Mouse (Mus musculus) embryonic facial prominence, embryonic 13.5 days (tissue): ENCODE measurements at regions not wholly inside any gene's neighbourhood (a gene's known extent, or its start where the extent isn't known, plus 50 kb on each side); places are given as distances from the start of the nearest gene placed in this dataset.
"Not testable (repeated sequence)": the region's sequence is repeated elsewhere in the genome, so short reads cannot be mapped to it uniquely, and the experiment has no call there.

ENCODE experiments used
- ATAC-seq: fragments of 200-750 bp; cut with Nextera tagmentation; 2 replicates; pipeline ENCODE4 v1.8.0; 2017; ENCODE audit warnings: low read depth; ENCODE audit not compliant: insufficient number of reproducible peaks, insufficient read depth, low FRiP score, low TSS enrichment
- H3K27ac ChIP-seq: fragments of 300-500 bp; sonication (generic); 2 replicates; pipeline ENCODE4 v1.5.1; 2015; ENCODE audit warnings: moderate library complexity, mild to moderate bottlenecking, inconsistent platforms
- H3K27me3 ChIP-seq: fragments of 300-500 bp; sonication (generic); 2 replicates; pipeline ENCODE4 v1.6.1; 2015; ENCODE audit warnings: mild to moderate bottlenecking, inconsistent platforms
- H3K36me3 ChIP-seq: fragments of 300-500 bp; sonication (generic); 2 replicates; pipeline ENCODE4 v1.6.1; 2015; ENCODE audit warnings: mild to moderate bottlenecking, inconsistent platforms
- H3K4me1 ChIP-seq: fragments of 300-500 bp; sonication (generic); 2 replicates; pipeline ENCODE4 v1.6.1; 2015; ENCODE audit warnings: inconsistent platforms
- H3K4me2 ChIP-seq: fragments of 300-500 bp; sonication (generic); 2 replicates; pipeline ENCODE4 v1.6.1; 2015; ENCODE audit warnings: moderate library complexity, mild to moderate bottlenecking, inconsistent platforms
- H3K4me3 ChIP-seq: fragments of 300-500 bp; sonication (generic); 2 replicates; pipeline ENCODE4 v1.5.1; 2015; ENCODE audit warnings: mild to moderate bottlenecking, inconsistent platforms
- H3K9ac ChIP-seq: fragments of 300-500 bp; sonication (generic); 2 replicates; pipeline ENCODE4 v1.6.1; 2015; ENCODE audit warnings: mild to moderate bottlenecking, inconsistent platforms
- H3K9me3 ChIP-seq: fragments of 300-500 bp; sonication (generic); 2 replicates; pipeline ENCODE4 v1.6.1; 2016; ENCODE audit warnings: inconsistent platforms
- WGBS: fragments of 180-500 bp; shearing (Covaris S2); methylation state at CpG from one replicate; pipeline ENCODE4 v1.1.7; 2015; ENCODE audit warnings: mixed read lengths; 5-methylcytosine and 5-hydroxymethylcytosine counted together

DNA sequence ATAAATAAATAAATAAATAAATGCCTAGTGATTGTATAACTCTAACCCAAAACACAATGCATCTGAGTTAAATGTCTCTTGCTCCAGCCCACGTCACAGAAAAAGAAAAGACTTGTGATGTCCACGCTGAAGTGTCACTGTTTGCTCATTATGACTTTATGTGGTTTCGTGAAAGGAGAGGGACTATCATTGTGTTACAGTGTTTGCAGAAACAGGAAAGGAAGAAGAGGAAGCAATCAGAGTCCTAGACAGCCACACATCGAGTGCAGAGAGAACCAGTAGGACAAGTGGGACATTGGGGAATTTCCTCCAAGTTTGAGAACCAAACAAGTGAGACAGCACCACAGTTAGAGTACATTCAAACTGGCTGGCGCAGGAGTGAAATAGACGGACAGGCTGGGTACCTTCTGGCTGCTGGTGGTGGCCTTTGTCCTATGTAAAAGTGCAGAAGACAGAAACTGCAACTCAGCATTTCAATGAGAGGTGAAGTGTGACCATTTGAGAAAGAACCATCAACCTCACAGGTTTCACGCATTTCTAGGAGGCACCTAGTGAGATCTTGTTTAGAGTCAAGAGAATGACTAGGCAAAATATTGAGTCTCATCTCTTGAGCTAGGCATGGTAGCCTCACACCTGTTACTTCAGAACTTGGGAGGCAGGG, 59.6 kb downstream of the Fasl start:
- H3K4me2 ChIP-seq, result no peak overlapping the region
- H3K36me3 ChIP-seq, result no peaks in the 10 kb centered on the region
- H3K4me3 ChIP-seq, result no peak overlapping the region
- no peak for ATAC-seq
- 85% methylated on average over 7 of the region's 7 CpGs for WGBS
- H3K9me3 ChIP-seq, result no peaks in the 10 kb centered on the region
- no peaks in the 10 kb centered on the region for H3K4me1 ChIP-seq
- no peak overlapping the region for H3K9ac ChIP-seq
- no peak overlapping the region for H3K27ac ChIP-seq
- no peaks in the 10 kb centered on the region for H3K27me3 ChIP-seq

DNA sequence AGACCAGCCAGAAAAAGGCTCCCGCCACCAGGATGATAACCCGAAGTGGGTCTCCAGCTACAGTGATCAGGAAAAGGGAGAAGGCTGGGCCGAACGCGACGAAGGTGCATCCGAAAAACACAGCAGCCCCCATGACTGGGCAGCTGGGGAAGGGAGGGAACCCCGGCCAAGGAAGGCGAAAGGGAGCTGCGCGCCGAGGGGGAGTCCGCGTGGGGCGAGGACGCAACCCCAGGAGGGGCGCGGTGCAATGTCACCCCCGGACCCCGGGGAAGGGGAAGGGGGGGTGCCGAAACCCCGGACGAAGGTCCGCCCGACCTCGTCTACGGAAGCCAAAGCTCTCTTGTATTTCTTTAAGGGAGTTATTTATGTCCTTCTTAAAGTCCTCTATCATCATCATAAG, 60.9 kb downstream of the Fasl start:
- not testable (repeated sequence) for H3K4me1 ChIP-seq, H3K9ac ChIP-seq, H3K27me3 ChIP-seq, H3K36me3 ChIP-seq, H3K4me2 ChIP-seq, H3K4me3 ChIP-seq, H3K27ac ChIP-seq, H3K9me3 ChIP-seq, ATAC-seq
- 78% methylated on average over 15 of the region's 27 CpGs for WGBS

GRCm38 (mm10) chr1:161726098-161726497, 62.2 kb downstream of the Fasl start:
- ATAC-seq, result 0 out of 2 replicates have a peak, but pooled peaks have one; percentile 15
- no CpG with 5 or more reads among the region's 10 CpGs for WGBS
- H3K9me3 ChIP-seq, H3K4me1 ChIP-seq, H3K27ac ChIP-seq, H3K36me3 ChIP-seq, H3K4me3 ChIP-seq, H3K27me3 ChIP-seq, H3K9ac ChIP-seq, H3K4me2 ChIP-seq: not testable (repeated sequence)

DNA sequence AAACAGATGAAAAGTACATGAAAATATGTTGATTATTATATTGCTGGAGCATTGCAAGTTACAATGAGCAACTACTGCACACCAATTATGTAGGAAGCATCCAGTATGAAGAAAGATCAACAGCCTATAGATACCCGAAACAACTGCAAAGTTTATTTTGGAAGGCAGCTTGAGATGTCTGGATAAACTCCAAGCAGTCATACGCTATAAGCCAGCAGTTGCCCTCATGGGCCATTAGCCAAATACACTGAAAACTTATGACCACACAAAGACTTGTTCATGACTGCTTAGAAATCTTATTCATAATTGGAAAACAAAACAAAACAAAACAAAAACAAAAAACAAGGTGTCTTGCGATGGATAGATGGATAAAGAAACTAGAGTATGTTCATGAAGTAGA, 68.4 kb downstream of the Fasl start:
- no peak for ATAC-seq
- 72% methylated on average over 3 of the region's 3 CpGs for WGBS
- H3K27me3 ChIP-seq, result no peaks in the 10 kb centered on the region
- no peaks in the 10 kb centered on the region for H3K9me3 ChIP-seq
- no peak overlapping the region for H3K9ac ChIP-seq
- H3K4me2 ChIP-seq, result no peak overlapping the region
- H3K27ac ChIP-seq, result no peak overlapping the region
- no peaks in the 10 kb centered on the region for H3K36me3 ChIP-seq
- H3K4me3 ChIP-seq, result no peak overlapping the region
- H3K4me1 ChIP-seq, result no peaks in the 10 kb centered on the region

GRCm38 (mm10) chr1:161718254-161718653, 70.0 kb downstream of the Fasl start:
- Histone ChIP-seq H3K4me1 (no peaks in the 10 kb centered on the region), H3K4me3 (no peak overlapping the region), H3K36me3 (no peaks in the 10 kb centered on the region), H3K27me3 (no peaks in the 10 kb centered on the region), H3K9ac (no peak overlapping the region), H3K27ac (no peak overlapping the region), H3K9me3 (no peaks in the 10 kb centered on the region), H3K4me2 (no peak overlapping the region)
- no peak for ATAC-seq
- 59% methylated on average over 5 of the region's 5 CpGs for WGBS

- Histone ChIP-seq H3K4me1 (no peaks in the 10 kb centered on the region), H3K4me2 (no peak overlapping the region), H3K36me3 (no peaks in the 10 kb centered on the region), H3K27ac (no peak overlapping the region), H3K9me3 (no peaks in the 10 kb centered on the region), H3K27me3 (no peaks in the 10 kb centered on the region), H3K4me3 (no peak overlapping the region), H3K9ac (no peak overlapping the region)
- 61% methylated on average over 10 of the region's 10 CpGs for WGBS
- ATAC-seq, result 0 out of 2 replicates have a peak, but pooled peaks have one; percentile 37
These were observed 75.4 kb downstream of the Fasl start for GRCm38 (mm10) chr1:161712918-161713317.

DNA sequence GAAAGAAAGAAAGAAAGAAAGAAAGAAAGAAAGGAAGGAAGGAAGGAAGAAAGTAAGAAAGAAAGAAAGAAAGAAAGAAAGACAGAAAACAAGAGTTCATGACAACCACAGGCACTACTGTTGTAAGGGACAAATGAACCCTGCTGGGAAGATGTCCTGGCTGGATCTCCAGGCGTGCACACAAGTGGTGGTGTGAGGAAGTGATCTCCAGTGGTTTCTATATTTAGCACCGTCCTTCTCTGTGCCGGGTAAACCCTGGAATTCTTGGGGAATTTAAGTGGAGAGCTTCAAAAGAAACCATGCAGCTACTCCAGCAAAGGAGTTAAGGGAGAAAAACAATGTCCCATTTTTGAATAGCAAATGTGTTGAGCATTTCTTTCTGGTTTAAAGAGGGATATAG, 76.0 kb downstream of the Fasl start:
- no peaks in the 10 kb centered on the region for H3K4me1 ChIP-seq
- H3K4me2 ChIP-seq, result no peak overlapping the region
- H3K9ac ChIP-seq, result no peak overlapping the region
- ATAC-seq, result no peak
- WGBS, result 15% methylated on average over 3 of the region's 3 CpGs
- H3K9me3 ChIP-seq, result no peaks in the 10 kb centered on the region
- H3K36me3 ChIP-seq, result no peaks in the 10 kb centered on the region
- no peaks in the 10 kb centered on the region for H3K27me3 ChIP-seq
- H3K27ac ChIP-seq, result no peak overlapping the region
- H3K4me3 ChIP-seq, result no peak overlapping the region

- no peak for ATAC-seq
- Histone ChIP-seq H3K9ac (no peak overlapping the region), H3K27me3 (no peaks in the 10 kb centered on the region), H3K4me2 (no peak overlapping the region), H3K4me1 (no peaks in the 10 kb centered on the region), H3K36me3 (no peaks in the 10 kb centered on the region), H3K9me3 (no peaks in the 10 kb centered on the region), H3K27ac (no peak overlapping the region), H3K4me3 (no peak overlapping the region)
- 85% methylated on average over 3 of the region's 3 CpGs for WGBS
These were observed 81.2 kb downstream of the Fasl start for GRCm38 (mm10) chr1:161707049-161707448.

- no peak overlapping the region for H3K4me3 ChIP-seq
- no peaks in the 10 kb centered on the region for H3K36me3 ChIP-seq
- no peak overlapping the region for H3K4me2 ChIP-seq
- no peaks in the 10 kb centered on the region for H3K9me3 ChIP-seq
- H3K9ac ChIP-seq, result no peak overlapping the region
- H3K27ac ChIP-seq, result no peak overlapping the region
- H3K27me3 ChIP-seq, result no peaks in the 10 kb centered on the region
- ATAC-seq, result no peak
- 73% methylated on average over 3 of the region's 3 CpGs for WGBS
- no peaks in the 10 kb centered on the region for H3K4me1 ChIP-seq
These were observed 83.3 kb downstream of the Fasl start for GRCm38 (mm10) chr1:161704961-161705360.

DNA sequence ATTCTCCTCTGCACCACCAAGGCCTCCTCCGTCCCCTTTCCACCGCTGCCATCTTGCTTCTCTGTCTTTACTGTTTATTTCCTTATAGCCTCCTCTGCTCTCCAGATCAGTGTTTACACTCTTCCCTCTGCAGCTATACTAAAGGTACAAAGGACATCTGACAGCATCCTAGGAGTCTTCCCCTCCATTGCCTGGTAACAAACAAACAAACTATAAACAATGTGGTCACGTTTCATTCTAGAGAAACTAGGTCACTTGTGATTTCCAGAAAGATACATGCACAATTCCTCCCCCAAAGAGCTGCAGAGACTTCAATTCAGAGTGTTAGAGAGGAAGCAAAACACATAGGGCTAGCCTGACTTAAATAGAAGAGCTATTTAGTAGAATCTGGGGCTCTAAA, 83.8 kb downstream of the Fasl start:
- no peak overlapping the region for H3K27ac ChIP-seq
- no peak overlapping the region for H3K4me3 ChIP-seq
- 74% methylated on average over 3 of the region's 3 CpGs for WGBS
- no peaks in the 10 kb centered on the region for H3K36me3 ChIP-seq
- H3K9me3 ChIP-seq, result no peaks in the 10 kb centered on the region
- no peaks in the 10 kb centered on the region for H3K4me1 ChIP-seq
- ATAC-seq, result no peak
- H3K9ac ChIP-seq, result no peak overlapping the region
- no peaks in the 10 kb centered on the region for H3K27me3 ChIP-seq
- no peak overlapping the region for H3K4me2 ChIP-seq

- no peak overlapping the region for H3K4me2 ChIP-seq
- no peak overlapping the region for H3K4me3 ChIP-seq
- 30% methylated on average over 5 of the region's 5 CpGs for WGBS
- no peaks in the 10 kb centered on the region for H3K9me3 ChIP-seq
- H3K9ac ChIP-seq, result no peak overlapping the region
- no peak for ATAC-seq
- H3K36me3 ChIP-seq, result no peaks in the 10 kb centered on the region
- H3K27me3 ChIP-seq, result no peaks in the 10 kb centered on the region
- H3K4me1 ChIP-seq, result no peaks in the 10 kb centered on the region; the same call in 1 of the 2 replicates
- no peak overlapping the region for H3K27ac ChIP-seq
These were observed 92.4 kb downstream of the Fasl start for GRCm38 (mm10) chr1:161695886-161696285.

DNA sequence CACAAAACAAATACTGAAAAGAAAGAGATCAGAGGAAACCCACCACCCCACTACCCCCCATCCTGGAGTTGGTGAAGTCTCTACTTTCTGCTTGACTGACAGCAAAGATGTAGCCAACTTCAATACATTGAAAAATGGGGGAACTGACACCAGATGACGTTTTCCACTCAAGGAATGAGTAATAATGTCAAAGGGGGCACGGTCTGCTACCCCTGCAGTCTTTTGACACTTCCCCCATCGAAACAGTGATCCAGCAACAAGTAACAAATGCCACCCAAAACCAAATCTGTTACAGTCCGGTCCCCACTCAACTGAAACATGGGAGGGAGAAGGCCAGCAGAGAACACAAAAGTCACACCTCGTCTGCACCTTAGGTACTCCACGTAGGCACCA, 94.5 kb downstream of the Fasl start:
- H3K4me1 ChIP-seq, result no peaks in the 10 kb centered on the region; the same call in 1 of the 2 replicates
- H3K36me3 ChIP-seq, result no peaks in the 10 kb centered on the region
- H3K27ac ChIP-seq, result no peak overlapping the region
- H3K9ac ChIP-seq, result no peak overlapping the region
- no peak overlapping the region for H3K4me2 ChIP-seq
- H3K4me3 ChIP-seq, result no peak overlapping the region
- no peaks in the 10 kb centered on the region for H3K27me3 ChIP-seq
- 67% methylated on average over 6 of the region's 6 CpGs for WGBS
- ATAC-seq, result no peak
- H3K9me3 ChIP-seq, result no peaks in the 10 kb centered on the region
